Mouse (Mus musculus) testis, adult 2 months (tissue): ENCODE measurements around the gene R3hdm4. TPM values are rescaled to one million over a fixed set of nuclear protein-coding genes. Genes with fewer than 3 reads are reported as not detected.

Experiments
- H3K27ac ChIP-seq: fragments of 200-500 bp; 2 replicates; pipeline ENCODE4 v1.5.1; 2012; ENCODE audit warnings: low read depth, low read length; ENCODE audit not compliant: control insufficient read depth, insufficient read depth
- H3K27me3 ChIP-seq: fragments of 200-500 bp; 2 replicates; pipeline ENCODE4 v1.6.1; 2012; ENCODE audit warnings: mild to moderate bottlenecking, low read length, moderate library complexity; ENCODE audit not compliant: control insufficient read depth, insufficient read depth
- H3K36me3 ChIP-seq: fragments of 200-500 bp; 2 replicates; pipeline ENCODE4 v1.6.1; 2012; ENCODE audit warnings: mild to moderate bottlenecking, low read length; ENCODE audit not compliant: control insufficient read depth, insufficient read depth
- H3K4me1 ChIP-seq: fragments of 200-500 bp; 2 replicates; pipeline ENCODE4 v1.6.1; 2012; ENCODE audit warnings: low read length; ENCODE audit not compliant: control insufficient read depth, insufficient read depth
- H3K4me3 ChIP-seq: fragments of 200-500 bp; 2 replicates; pipeline ENCODE4 v1.5.1; 2012; ENCODE audit warnings: low read depth, mild to moderate bottlenecking, low read length, moderate library complexity, mixed read lengths; ENCODE audit not compliant: control insufficient read depth
- CTCF ChIP-seq: fragments of 200-500 bp; IDR thresholded peaks from 2 replicates; pipeline ENCODE4 v1.5.1; 2012; ENCODE audit warnings: low read depth, mild to moderate bottlenecking, inconsistent platforms, low read length, moderate library complexity; ENCODE audit not compliant: control insufficient read depth, insufficient read depth, insufficient replicate concordance
- POLR2A ChIP-seq: fragments of 200-500 bp; IDR thresholded peaks from 2 replicates; pipeline ENCODE4 v1.6.1; 2012; ENCODE audit warnings: low read depth, mild to moderate bottlenecking, inconsistent platforms, low read length, moderate library complexity; ENCODE audit not compliant: control insufficient read depth
- polyA plus RNA-seq: library from polyadenylated mRNA; depleted of rRNA; stranded (reverse); fragments of >200 nt; gene quantifications from 2 replicates; pipeline ENCODE4 v1.2.3, GENCODE M21; 2012

The R3hdm4 gene
- polyA plus RNA-seq, 1 experiment, result 15.2 TPM

- Histone ChIP-seq H3K36me3 (peaks cover 2% of the 10 kb centered on the region), H3K27ac (no peak overlapping the region), H3K4me1 (no peaks in the 10 kb centered on the region; the same call in 1 of the 2 replicates), H3K27me3 (no peaks in the 10 kb centered on the region), H3K4me3 (no peak overlapping the region)
- TF ChIP-seq CTCF, result 0 out of 2 replicates have a peak, but pooled peaks have one; percentile 3
- TF ChIP-seq POLR2A, result no peak
These were observed 55.2 kb downstream of the R3hdm4 start for GRCm38 (mm10) chr10:79865801-79866295.

GRCm38 (mm10) chr10:79865189-79865601 is 55.8 kb downstream of the R3hdm4 start:
- Histone ChIP-seq H3K36me3 (peaks cover 4% of the 10 kb centered on the region), H3K4me3 (no peak overlapping the region), H3K4me1 (no peaks in the 10 kb centered on the region; the same call in 1 of the 2 replicates), H3K27me3 (no peaks in the 10 kb centered on the region), H3K27ac (no peak overlapping the region)
- TF ChIP-seq POLR2A (no peak), CTCF (no peak)

GRCm38 (mm10) chr10:79864351-79865188 is 56.4 kb downstream of the R3hdm4 start:
- peaks cover 4% of the 10 kb centered on the region for H3K36me3 ChIP-seq
- no peak overlapping the region for H3K4me3 ChIP-seq
- H3K27me3 ChIP-seq, result no peaks in the 10 kb centered on the region
- H3K27ac ChIP-seq, result no peak overlapping the region
- TF ChIP-seq CTCF (no peak), POLR2A (no peak)
- no peaks in the 10 kb centered on the region; the same call in 1 of the 2 replicates for H3K4me1 ChIP-seq

- H3K36me3 ChIP-seq, result peaks cover 4% of the 10 kb centered on the region
- no peak overlapping the region for H3K27ac ChIP-seq
- H3K4me3 ChIP-seq, result no peak overlapping the region
- TF ChIP-seq POLR2A, result no peak
- TF ChIP-seq CTCF, result no peak
- no peaks in the 10 kb centered on the region; the same call in 1 of the 2 replicates for H3K4me1 ChIP-seq
- H3K27me3 ChIP-seq, result no peaks in the 10 kb centered on the region
These were observed 58.1 kb downstream of the R3hdm4 start for GRCm38 (mm10) chr10:79862925-79863324.

- Histone ChIP-seq H3K4me1 (no peaks in the 10 kb centered on the region; the same call in 1 of the 2 replicates), H3K27ac (no peak overlapping the region), H3K4me3 (no peak overlapping the region), H3K36me3 (peaks cover 4% of the 10 kb centered on the region), H3K27me3 (no peaks in the 10 kb centered on the region)
- TF ChIP-seq POLR2A (0 out of 2 replicates have a peak, but pooled peaks have one; percentile 19), CTCF (no peak)
These were observed 58.8 kb downstream of the R3hdm4 start for GRCm38 (mm10) chr10:79862049-79862788.

- Histone ChIP-seq H3K4me3 (no peak overlapping the region), H3K27ac (no peak overlapping the region), H3K4me1 (peaks cover 4% of the 10 kb centered on the region), H3K36me3 (peaks cover 4% of the 10 kb centered on the region), H3K27me3 (no peaks in the 10 kb centered on the region)
- no peak for TF ChIP-seq POLR2A
- no peak for TF ChIP-seq CTCF
These were observed 59.6 kb downstream of the R3hdm4 start for GRCm38 (mm10) chr10:79861230-79862048.
